Mouse (Mus musculus) limb, embryonic 14.5 days (tissue): ENCODE results near the gene Fhl1. TPM values are rescaled to one million over a fixed set of nuclear protein-coding genes. Genes with fewer than 3 reads are reported as not detected.

ENCODE experiments used
- ATAC-seq: fragments of 200-750 bp; cut with Nextera tagmentation; 2 replicates; pipeline ENCODE4 v1.8.0; 2017; ENCODE audit warnings: low read depth, moderate number of reproducible peaks, moderate TSS enrichment; ENCODE audit not compliant: low FRiP score
- DNase-seq: peaks from one replicate; pipeline ENCODE4 v3.0.0-alpha.2; 2015; ENCODE audit warnings: low spot score
- H3K27ac ChIP-seq: fragments of 300-500 bp; sonication (generic); replicated peaks from 2 replicates; pipeline ENCODE4 v1.5.1; 2014; ENCODE audit warnings: low read depth, mild to moderate bottlenecking, low read length, moderate library complexity, mixed read lengths
- H3K27me3 ChIP-seq: fragments of 300-500 bp; sonication (generic); 2 replicates; pipeline ENCODE4 v1.6.1; 2014; ENCODE audit warnings: low read length, mixed read lengths; ENCODE audit not compliant: control insufficient read depth, insufficient read depth
- H3K36me3 ChIP-seq: fragments of 300-500 bp; sonication (generic); 2 replicates; pipeline ENCODE4 v1.6.1; 2014; ENCODE audit warnings: mild to moderate bottlenecking, low read length, moderate library complexity, mixed read lengths; ENCODE audit not compliant: control insufficient read depth, insufficient read depth
- H3K4me1 ChIP-seq: fragments of 300-500 bp; sonication (generic); 2 replicates; pipeline ENCODE4 v1.6.1; 2014; ENCODE audit warnings: antibody characterized with exemption, low read length, mixed read lengths; ENCODE audit not compliant: control insufficient read depth, insufficient read depth
- H3K4me2 ChIP-seq: fragments of 300-500 bp; sonication (generic); replicated peaks from 2 replicates; pipeline ENCODE4 v1.6.1; 2014; ENCODE audit warnings: low read depth, mild to moderate bottlenecking, low read length, moderate library complexity; ENCODE audit not compliant: severe bottlenecking
- H3K4me3 ChIP-seq: fragments of 300-500 bp; sonication (generic); replicated peaks from 2 replicates; pipeline ENCODE4 v1.5.1; 2014; ENCODE audit warnings: low read length
- H3K9ac ChIP-seq: fragments of 300-500 bp; sonication (generic); 2 replicates; pipeline ENCODE4 v1.6.1; 2014; ENCODE audit warnings: mild to moderate bottlenecking, low read depth, low read length, moderate library complexity; ENCODE audit not compliant: severe bottlenecking
- H3K9me3 ChIP-seq: fragments of 300-500 bp; sonication (generic); 2 replicates; pipeline ENCODE4 v1.6.1; 2016; ENCODE audit warnings: low read length; ENCODE audit not compliant: control insufficient read depth
- POLR2A ChIP-seq: fragments of 200-500 bp; IDR thresholded peaks from 2 replicates; pipeline ENCODE4 v1.8.0; 2012; ENCODE audit warnings: inconsistent platforms, mild to moderate bottlenecking, moderate library complexity, borderline replicate concordance; ENCODE audit not compliant: insufficient read depth, insufficient read length; ENCODE audit errors: extremely low read depth
- WGBS: fragments of 180-500 bp; shearing (Covaris S2); extraction: QIAGEN DNeasy Blood & Tissue Kit; methylation state at CpG from one replicate; pipeline ENCODE4 v1.1.7; 2014; 5-methylcytosine and 5-hydroxymethylcytosine counted together
- polyA plus RNA-seq, 2 experiments: library from polyadenylated mRNA; depleted of rRNA in 1 of 2; stranded (reverse) in 1 of 2; unstranded in 1 of 2; fragments of >200 nt; fragmentation: Nextera tagmentation in 1 of 2; extraction: Ambion mirVana in 1 of 2; gene quantifications; 2 replicates each; pipeline versions ENCODE4 v1.2.1 to v1.2.3; 2012 to 2014

Gene Fhl1
- polyA plus RNA-seq (2012; rRNA removed) (179 and 191 TPM in 2 replicates), polyA plus RNA-seq (2014; fragmentation: Nextera tagmentation; extraction: Ambion mirVana) (139 and 167 TPM in 2 replicates)

- Histone ChIP-seq H3K9ac (peak within 1 kb of the TSS; percentile 55), H3K4me1 (no peaks in the 10 kb centered on the region), H3K9me3 (no peaks in the 10 kb centered on the region), H3K4me3 (peak within 1 kb of the TSS; percentile 50), H3K4me2 (peak within 1 kb of the TSS; percentile 57), H3K36me3 (no peaks in the 10 kb centered on the region), H3K27me3 (no peaks in the 10 kb centered on the region), H3K27ac (peak within 1 kb of the TSS; percentile 48; the same call in 1 of the 2 replicates)
- WGBS: 13% methylated on average over 14 of the region's 106 CpGs
- no peak for TF ChIP-seq POLR2A
- DNase-seq: peak; percentile 41
- peak; percentile 90 for ATAC-seq
Measured at GRCm38 (mm10) chrX:56731306-56732201, at the start of gene Fhl1. Gene Fhl1 (plus strand): TSS chrX:56731787.

DNA sequence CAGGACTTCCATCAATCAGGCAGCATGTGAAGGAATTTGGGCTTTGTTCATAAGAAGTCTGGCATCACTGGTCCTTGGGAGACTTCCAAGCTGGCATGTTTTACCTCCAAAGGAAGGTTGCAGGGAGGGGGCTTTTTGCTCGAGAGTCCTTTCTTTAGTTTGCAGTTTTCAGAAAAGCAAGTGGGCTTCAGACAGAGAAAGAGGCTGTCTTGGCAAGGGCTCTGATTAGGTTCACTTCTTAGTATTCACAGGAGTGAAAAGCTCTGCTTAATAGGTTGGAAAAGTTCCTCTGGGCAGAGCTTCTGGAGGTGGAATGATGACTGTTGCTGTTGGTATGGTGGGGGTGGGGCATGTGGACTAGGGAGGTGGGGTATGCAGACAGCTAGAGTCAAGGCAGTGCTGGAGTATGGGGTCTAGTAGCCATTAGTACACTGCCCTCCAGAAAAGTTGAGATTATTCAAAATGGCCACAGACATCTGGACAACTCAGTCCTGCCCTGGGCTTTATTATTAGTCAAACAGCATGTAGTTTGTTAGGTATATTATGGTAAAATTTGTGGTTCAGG is 49.3 kb upstream of the Fhl1 start:
- H3K27me3 ChIP-seq: no peaks in the 10 kb centered on the region
- H3K27ac ChIP-seq: no peak overlapping the region
- no peak overlapping the region for H3K4me3 ChIP-seq
- ATAC-seq: no peak
- 61% methylated on average over 1 of the region's 1 CpGs for WGBS
- H3K36me3 ChIP-seq: no peaks in the 10 kb centered on the region
- DNase-seq: no peak
- H3K9me3 ChIP-seq: no peaks in the 10 kb centered on the region
- no peak overlapping the region for H3K4me2 ChIP-seq
- H3K4me1 ChIP-seq: no peaks in the 10 kb centered on the region
- TF ChIP-seq POLR2A: no peak
- no peak overlapping the region for H3K9ac ChIP-seq

- Histone ChIP-seq H3K36me3 (no peaks in the 10 kb centered on the region), H3K9me3 (no peaks in the 10 kb centered on the region), H3K27me3 (no peaks in the 10 kb centered on the region), H3K9ac (no peak overlapping the region), H3K27ac (no peak overlapping the region), H3K4me1 (no peaks in the 10 kb centered on the region), H3K4me3 (no peak overlapping the region), H3K4me2 (no peak overlapping the region)
- 79% methylated on average over 10 of the region's 10 CpGs for WGBS
- ATAC-seq (no peak), DNase-seq (no peak)
- TF ChIP-seq POLR2A: no peak
Measured at GRCm38 (mm10) chrX:56683521-56683920, 48.1 kb upstream of the Fhl1 start.

- no peak for TF ChIP-seq POLR2A
- Histone ChIP-seq H3K9me3 (no peaks in the 10 kb centered on the region), H3K4me3 (no peak overlapping the region), H3K36me3 (no peaks in the 10 kb centered on the region), H3K9ac (no peak overlapping the region), H3K27me3 (no peaks in the 10 kb centered on the region), H3K4me1 (no peaks in the 10 kb centered on the region), H3K4me2 (no peak overlapping the region), H3K27ac (no peak overlapping the region)
- no peak for ATAC-seq
- no peak for DNase-seq
- WGBS: 91% methylated on average over 6 of the region's 6 CpGs
Measured at GRCm38 (mm10) chrX:56692554-56692953, 39.0 kb upstream of the Fhl1 start.

- H3K9ac ChIP-seq: no peak overlapping the region
- H3K27ac ChIP-seq: no peak overlapping the region
- H3K4me1 ChIP-seq: no peaks in the 10 kb centered on the region
- H3K4me2 ChIP-seq: no peak overlapping the region
- H3K36me3 ChIP-seq: no peaks in the 10 kb centered on the region
- DNase-seq (no peak), ATAC-seq (no peak)
- no peaks in the 10 kb centered on the region for H3K9me3 ChIP-seq
- TF ChIP-seq POLR2A: no peak
- 84% methylated on average over 2 of the region's 2 CpGs for WGBS
- no peaks in the 10 kb centered on the region for H3K27me3 ChIP-seq
- H3K4me3 ChIP-seq: no peak overlapping the region
Measured at GRCm38 (mm10) chrX:56694539-56694938, 37.0 kb upstream of the Fhl1 start.
